Mouse (Mus musculus) gastrocnemius, adult 18-20 months (tissue): ENCODE measurements around the gene Rbms3. TPM values are rescaled to one million over a fixed set of nuclear protein-coding genes. Genes with fewer than 3 reads are reported as not detected.

ENCODE experiments used
- DNase-seq: peaks from one replicate; pipeline ENCODE4 v3.0.0; 2021; ENCODE audit warnings: low spot score
- total RNA-seq, 2 experiments: library from RNA; stranded (reverse); gene quantifications; 2 replicates each; pipeline ENCODE4 v1.2.3; 2021

Gene Rbms3
- total RNA-seq, 2 experiments from 2014 or later, result 4.5 to 4.6 TPM

GRCm38 (mm10) chr9:117065601-117066000, 564.1 kb downstream of the Rbms3 start:
- DNase-seq, result no peak

DNA sequence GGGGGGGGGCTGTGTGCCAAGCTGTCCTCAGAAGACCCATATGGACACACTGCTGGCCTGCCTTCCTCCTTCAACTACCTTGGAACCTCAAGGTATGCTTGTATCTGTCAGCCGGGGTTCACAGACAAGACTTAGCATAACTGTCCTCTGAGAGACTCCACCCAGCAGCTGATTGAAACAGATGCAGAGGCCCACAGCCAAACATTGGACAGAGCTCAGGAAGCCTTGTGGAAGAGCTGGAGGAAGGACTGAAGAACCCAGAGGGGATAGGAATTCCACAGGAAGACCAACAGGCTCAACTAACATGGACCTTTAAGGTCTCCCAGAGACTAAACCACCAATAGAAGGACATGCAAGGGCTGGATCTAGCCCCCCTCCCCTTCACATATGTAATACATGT, 570.1 kb downstream of the Rbms3 start:
- peak; percentile 53 for DNase-seq

DNA sequence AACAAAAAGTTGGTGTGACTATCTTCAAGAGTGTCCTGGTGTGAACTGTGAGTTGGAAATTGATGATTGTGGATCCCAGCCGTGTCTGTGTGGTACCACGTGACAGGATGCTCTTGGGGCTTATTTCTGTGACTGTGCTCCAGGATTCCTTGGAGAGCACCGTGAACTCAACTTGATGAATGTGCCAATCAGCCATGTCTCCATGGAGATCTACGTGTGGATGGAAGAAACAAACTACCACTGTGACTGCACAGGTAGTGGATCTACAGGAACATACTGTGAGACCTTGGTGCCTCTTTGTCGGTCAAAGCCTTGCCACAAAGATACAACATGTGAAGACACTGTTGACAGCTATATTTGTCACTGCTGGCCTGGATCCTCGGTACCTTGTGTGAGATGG, 570.6 kb downstream of the Rbms3 start:
- no peak for DNase-seq

DNA sequence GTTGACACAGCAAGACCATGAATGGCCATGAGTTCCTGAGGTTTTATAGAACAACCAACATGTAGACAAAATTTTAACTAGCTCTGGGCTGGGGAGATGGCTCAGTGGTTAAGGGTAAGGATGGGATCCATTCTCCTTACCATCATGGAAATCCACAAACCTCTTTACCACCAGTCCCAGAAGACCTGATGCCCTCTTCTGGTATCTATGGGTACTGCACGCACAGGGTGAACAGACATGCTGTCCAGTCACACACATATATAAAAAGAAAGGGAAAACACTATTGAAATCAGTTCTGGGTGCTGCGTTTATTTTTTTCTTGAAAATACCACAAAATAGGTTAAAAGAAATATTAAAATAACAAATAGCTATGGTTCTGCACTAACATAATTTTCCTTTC, 577.8 kb downstream of the Rbms3 start:
- DNase-seq, result no peak

DNA sequence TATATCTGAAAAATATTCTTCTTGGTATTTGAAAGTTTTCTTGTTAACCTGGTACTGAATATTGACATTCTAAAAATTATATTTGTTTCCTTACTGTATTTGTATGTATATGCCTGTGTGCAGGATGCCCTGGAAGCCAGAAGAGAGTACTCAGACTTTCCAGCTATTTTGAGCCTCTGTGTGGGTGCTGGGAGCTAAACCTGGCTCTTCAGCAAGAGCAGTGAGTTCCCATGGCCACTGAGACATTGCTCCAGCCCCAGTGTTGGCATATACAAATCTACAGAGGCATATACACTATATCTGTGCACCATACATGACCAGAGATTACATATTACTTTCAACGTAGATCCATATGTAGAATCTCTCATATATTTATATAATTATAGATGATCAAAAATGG, 581.1 kb downstream of the Rbms3 start:
- DNase-seq, result no peak

GRCm38 (mm10) chr9:117041993-117042366, 587.7 kb downstream of the Rbms3 start:
- no peak for DNase-seq

DNA sequence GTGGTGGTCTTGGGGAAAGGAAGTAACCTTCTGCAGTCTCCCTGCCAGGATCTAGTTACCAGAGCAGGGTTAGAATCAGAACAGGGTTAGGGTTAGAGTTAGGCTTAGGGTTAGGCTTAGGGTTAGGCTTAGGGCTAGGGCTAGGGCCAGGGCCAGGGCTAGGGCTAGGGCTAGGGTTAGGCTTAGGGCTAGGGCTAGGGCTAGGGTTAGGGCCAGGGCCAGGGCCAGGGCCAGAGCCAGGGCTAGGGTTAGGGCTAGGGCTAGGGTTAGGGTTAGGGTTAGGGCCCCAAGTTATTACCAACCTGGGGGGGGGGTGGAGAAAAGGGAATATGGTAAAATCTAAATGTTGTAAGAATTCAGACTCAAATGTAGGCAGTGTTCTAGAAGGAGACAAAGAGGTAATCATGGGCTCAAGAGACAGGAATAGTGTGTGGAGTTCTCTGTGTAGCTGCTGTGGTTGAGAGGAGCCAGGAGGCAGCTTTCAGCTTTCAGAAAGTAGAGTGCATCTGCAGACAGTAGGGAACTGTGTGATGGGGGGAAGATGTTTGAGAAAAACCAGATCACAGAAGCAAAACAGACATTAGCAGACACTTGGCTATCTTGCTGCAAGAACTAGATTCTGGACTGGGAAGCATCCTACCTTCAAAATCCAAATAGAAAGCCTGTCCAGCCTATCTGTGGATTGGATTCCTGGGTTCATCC, 588.3 kb downstream of the Rbms3 start:
- no peak for DNase-seq

DNA sequence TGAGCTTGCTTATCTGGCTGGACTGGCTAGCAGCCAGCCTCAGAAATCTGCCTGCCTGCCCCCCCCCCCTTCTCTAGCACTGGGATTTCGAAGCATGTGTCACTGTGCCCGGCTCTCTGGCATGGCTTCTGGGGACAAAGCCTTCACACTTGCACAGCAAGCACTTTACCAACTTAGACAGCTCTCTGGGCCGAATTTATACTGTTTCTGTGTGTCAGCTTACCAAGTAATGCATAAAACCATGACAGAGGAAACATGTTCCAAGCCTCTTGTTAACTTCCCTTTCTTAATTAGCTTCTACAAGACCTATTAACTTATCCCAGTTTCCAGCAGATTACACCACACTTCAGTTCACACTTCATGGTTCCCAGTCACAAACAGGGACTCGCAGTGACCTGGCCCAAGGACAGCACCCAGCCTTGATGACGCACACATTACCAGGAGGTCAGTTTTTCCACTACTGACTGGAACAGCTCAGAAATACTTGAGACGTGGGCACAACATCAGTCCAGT, 589.7 kb downstream of the Rbms3 start:
- DNase-seq, result peak; percentile 69

DNA sequence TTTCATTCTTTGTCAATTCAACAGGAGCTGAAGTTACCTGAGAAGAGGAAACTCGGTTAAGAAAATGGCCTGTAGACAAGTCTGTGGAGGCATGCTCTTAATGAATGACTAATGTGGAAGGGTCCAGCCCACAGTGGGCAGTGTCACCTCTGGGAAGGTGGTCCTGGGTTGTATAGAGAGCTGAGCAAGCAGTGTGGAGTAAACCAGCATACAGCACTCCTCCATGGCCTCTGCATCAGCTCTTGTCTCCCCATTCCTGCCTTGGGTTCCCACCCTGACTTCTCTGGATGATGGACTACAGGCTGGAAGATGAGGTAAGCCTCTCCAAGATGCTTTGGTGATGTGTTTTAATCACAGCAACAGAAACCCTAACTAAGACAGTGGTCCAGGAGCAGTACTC, 597.0 kb downstream of the Rbms3 start:
- DNase-seq, result no peak

DNA sequence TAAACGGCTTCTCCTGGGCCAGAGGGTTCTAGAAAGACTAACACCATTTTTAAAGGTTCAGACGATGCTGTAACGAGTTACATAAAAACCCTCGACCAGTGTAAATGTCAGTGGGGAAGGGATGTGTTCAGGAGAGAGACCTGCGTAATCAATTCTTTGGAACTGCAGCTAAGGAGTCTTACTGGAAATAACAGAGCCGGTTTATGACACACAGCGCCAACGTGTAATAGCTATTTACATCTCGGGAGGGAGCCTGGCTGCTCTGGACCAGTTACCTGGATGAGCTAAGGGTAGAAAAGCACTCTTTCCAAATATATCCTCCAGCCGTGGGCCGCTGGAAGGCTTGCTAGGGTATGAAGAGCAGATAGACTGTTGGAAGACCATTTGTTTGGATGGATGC, 598.5 kb downstream of the Rbms3 start:
- DNase-seq, result no peak

DNA sequence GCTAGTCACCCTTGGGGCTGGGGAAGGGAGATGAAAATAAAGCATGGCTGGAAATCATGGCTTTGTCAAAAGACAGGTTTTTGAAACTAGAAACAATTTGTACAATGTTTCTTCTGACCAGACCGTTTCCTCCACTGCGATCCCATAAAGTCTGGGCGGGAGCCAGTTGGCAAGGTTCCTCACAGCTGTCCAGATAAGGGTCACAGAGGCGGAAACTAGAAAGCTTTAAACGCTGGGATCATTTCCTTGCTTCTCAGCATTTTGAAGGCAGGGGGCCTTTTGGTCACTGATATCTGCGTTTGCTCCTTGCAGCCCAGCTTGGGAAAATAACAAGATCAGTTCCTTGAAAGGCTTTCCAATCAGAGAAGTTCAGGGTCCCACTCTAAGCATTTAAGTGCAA, 598.9 kb downstream of the Rbms3 start:
- DNase-seq, result peak; percentile 87

DNA sequence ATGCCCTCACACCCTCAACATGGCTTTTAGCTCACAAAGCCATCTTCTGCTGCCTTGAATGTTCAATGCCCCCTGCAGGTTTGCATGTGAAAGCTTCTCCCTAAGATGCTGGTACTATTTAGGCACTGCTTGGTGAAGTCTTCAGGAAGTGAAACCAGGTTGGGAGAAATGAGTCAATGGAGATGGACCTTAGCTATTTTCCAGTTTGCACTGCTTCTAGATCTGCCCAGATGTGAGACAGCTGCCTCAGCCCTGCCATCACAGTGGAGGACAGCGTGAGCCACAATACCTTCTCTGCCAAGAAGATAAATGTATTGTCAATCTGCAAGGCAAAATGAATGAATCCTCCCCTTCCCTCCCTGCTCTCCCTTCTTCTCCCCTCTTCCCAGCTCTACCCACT, 599.8 kb downstream of the Rbms3 start:
- no peak for DNase-seq

GRCm38 (mm10) chr9:117028586-117028985, 601.1 kb downstream of the Rbms3 start:
- no peak for DNase-seq

DNA sequence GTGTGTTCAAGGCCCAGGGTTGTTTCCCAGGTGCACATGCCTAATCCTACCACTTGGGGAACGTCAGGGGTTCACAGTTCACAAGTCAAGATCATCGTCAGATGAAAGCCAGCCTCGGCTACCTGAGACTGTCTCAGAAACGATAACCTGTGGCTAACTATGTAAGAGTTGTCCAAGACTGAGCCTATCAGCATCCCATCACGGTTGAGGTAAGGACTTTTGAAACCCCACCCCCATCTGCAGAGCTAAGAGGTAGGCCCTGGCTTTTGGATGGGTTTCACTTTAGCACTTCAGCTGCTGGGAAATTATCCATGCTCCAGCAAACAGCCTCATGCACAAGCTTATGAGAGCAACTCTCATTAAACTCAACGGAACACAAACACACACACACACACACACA, 607.6 kb downstream of the Rbms3 start:
- DNase-seq, result no peak

- DNase-seq, result no peak
Measured at GRCm38 (mm10) chr9:117021506-117021905, 608.2 kb downstream of the Rbms3 start.

DNA sequence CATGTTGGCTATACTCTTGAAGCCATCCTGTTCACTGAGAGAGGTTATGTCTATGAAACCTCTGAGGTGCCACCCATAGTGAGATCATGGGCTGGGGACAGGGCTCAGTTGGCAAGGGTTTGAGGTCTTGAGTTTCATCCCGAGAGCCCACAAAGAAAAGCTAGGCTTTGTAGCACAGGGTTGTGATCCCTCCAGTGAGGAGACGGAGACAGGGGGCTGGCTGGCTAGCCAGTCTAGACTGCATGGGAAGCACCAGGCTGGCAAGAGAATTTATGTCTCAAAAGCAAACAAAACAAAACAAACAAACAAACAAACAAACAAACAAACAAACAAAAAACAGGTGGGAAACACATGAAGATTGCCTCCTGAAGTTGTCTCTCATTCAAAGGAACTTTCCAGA, 609.5 kb downstream of the Rbms3 start:
- no peak for DNase-seq

DNA sequence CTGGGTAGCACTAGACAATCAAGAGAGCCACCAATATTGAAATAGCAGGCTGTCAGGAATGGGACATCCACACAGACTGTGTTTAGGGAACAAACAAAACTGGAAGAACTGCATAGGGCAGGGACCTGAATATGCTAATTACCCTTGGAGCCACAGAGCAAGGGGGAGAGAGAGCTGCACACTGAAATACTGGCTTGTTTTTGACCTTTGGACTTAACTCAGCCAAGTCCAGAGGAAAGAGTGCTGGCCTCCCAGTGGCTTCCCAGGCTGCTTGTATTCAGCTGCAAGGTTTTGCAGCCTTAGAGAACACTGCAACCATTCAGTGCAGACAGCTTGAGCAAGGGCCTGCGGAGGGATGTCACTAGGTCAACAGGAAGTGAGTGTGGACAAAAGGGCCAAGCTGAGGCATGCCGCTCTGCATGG, 611.0 kb downstream of the Rbms3 start:
- peak; percentile 15 for DNase-seq

- no peak for DNase-seq
Measured at GRCm38 (mm10) chr9:117018301-117018700, 611.4 kb downstream of the Rbms3 start.

DNA sequence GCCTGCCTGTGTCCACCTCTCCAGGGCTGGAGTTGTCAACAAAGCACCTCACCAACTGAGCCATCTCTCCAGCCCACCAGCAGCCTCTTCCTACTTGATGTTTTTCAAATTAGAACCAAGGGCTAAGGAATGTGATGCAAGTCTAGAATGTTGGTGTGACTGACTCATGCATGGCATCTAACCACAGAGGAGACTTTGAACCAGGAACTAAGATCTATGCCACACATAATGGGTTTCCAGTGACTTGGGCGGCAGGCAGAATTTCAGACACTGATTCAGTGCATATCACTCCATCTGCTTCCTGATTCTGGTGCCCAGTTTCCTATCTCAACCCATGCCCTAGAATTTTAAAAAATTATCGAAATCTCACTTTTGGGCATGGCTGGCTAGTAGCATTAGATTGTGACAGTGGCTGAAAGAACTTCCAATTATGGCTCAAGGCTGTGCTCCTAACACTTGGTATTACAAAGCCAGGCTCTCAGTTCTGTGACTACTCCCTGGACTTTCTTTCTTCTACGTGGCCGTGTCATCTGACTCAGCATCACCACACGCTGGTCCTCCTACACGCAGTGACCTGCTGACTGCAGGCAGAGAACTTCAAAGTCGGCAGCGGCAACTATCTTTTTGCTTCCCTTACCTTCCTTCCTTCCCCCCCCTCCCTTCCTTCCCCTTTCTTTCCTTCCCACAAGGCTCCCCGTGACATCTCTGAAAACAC, 613.0 kb downstream of the Rbms3 start:
- no peak for DNase-seq

DNA sequence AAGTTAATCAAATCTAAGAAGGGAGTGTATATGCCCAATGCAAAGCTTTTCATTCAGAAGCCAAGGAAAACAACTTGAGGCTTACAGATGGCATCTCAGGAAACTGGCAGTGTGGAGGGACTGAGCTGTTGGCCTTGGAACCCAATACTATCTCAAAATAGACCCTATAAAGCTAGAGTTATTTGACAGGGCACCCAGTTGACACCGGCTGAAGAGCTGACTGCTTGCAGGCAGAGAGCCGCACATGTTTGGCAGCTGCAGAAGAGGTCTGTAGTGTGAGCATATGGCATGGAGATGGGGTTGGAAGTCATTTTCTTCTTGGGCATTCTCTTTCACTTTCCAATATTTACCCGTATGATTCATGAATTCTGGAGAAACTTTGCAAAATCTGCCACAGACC, 616.3 kb downstream of the Rbms3 start:
- DNase-seq, result peak; percentile 35

- DNase-seq, result no peak
Measured at GRCm38 (mm10) chr9:117010801-117011200, 618.9 kb downstream of the Rbms3 start.

DNA sequence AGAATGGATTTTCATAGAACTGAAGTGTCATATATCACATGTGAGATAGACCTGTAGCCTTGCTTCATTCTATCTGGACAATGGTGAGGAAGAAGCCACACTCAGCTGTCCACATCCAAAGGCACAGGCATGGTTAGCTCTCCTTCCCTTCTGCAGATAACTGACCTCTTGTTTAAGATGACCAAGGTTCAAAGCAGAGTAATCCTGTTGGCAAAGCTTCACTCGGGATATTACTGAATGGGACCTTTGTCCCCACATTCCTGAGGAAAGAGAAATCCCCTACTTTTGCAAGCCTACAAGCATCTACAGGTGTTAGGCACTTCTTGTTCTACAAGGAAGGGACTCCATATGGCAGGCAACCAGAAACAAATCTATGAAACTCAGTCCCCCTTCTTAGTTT, 621.5 kb downstream of the Rbms3 start:
- DNase-seq, result no peak

GRCm38 (mm10) chr9:117002083-117002482, 627.6 kb downstream of the Rbms3 start:
- DNase-seq, result peak; percentile 21
